Mouse (Mus musculus) macrophage (primary cell): ENCODE results near the gene Cfap99. TPM values are rescaled to one million over a fixed set of nuclear protein-coding genes. Genes with fewer than 3 reads are reported as not detected.

Experiments used
- H3K27ac ChIP-seq: fragments of 350-480 bp; formaldehyde crosslinking; 2 replicates; pipeline ENCODE4 v1.9.0; 2021
- H3K36me3 ChIP-seq: fragments of 350-480 bp; formaldehyde crosslinking; 2 replicates; pipeline ENCODE4 v1.9.0; 2021; ENCODE audit errors: inconsistent target
- H3K4me3 ChIP-seq: fragments of 350-480 bp; formaldehyde crosslinking; 2 replicates; pipeline ENCODE4 v1.9.0; 2021; ENCODE audit errors: inconsistent target
- H3K79me2 ChIP-seq: fragments of 350-480 bp; formaldehyde crosslinking; 2 replicates; pipeline ENCODE4 v1.9.0; 2021; ENCODE audit errors: inconsistent target
- WGBS: methylation state at CpG from one replicate; pipeline ENCODE4 v1.1.7; 2026; ENCODE audit warnings: inconsistent platforms; ENCODE audit not compliant: missing documents; 5-methylcytosine and 5-hydroxymethylcytosine counted together
- polyA plus RNA-seq: library from polyadenylated mRNA; stranded (reverse); fragments of 250-400 nt; gene quantifications from 3 replicates; pipeline ENCODE4 v1.2.4, GENCODE M21; 2018; ENCODE audit warnings: inconsistent platforms

Gene Cfap99
- polyA plus RNA-seq, 1 experiment from 2014 or later: not detected

DNA sequence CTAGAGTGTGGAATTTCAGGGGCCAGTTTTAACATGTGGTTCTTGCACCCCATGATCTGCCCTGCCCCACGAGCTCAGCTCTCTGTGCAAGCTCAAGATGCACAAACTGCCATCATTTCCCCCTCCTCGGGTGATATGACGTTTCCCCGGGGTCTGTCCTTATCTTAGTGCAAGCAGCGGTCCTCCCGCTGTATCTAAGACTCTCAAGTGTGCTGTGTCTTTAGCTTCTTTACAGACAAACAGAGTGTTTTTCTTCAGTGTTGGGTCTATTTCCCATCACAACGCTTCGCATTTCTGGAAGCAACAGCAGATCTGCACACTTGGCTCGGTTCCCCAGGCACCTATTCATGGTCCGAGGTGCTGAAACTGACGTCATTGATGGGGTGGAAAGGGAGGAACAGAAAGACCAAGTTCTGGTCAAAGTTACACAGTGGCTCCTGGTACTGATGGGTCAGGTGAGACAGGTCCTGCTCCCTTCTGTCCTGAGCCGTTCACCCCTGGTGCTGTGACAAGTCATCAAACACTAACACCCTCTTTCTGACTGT lies 18.4 kb upstream of the Cfap99 start:
- Histone ChIP-seq H3K4me3 (no peak overlapping the region), H3K27ac (no peak overlapping the region), H3K79me2 (no peaks in the 10 kb centered on the region), H3K36me3 (no peaks in the 10 kb centered on the region)
- WGBS: 75% methylated on average over 12 of the region's 12 CpGs

- Histone ChIP-seq H3K27ac (no peak overlapping the region), H3K4me3 (no peak overlapping the region), H3K79me2 (no peaks in the 10 kb centered on the region), H3K36me3 (no peaks in the 10 kb centered on the region)
- 46% methylated on average over 4 of the region's 4 CpGs for WGBS
Measured at GRCm38 (mm10) chr5:34271743-34272142, 16.7 kb upstream of the Cfap99 start.

DNA sequence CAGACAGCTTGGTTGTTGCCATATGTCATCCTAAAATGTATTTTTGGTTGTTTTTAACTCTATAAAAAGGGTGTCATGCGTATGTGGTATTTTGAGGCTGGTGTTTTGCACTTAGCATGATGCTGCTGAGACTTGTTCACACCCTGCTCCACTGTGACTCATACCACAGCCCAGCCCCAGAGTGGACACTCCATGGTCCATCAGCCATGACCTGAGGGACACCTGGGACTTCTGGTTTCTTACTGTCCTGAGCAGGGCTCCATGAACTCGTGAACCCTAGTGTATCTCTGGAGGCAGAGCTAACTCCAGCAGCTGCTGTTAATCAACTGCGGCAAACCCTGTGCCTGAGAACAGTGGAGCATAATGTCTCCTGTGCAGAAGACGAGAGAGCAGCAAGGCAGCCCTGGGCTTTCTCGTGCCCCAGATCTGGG lies 15.1 kb upstream of the Cfap99 start:
- no peaks in the 10 kb centered on the region for H3K79me2 ChIP-seq
- no peak overlapping the region for H3K4me3 ChIP-seq
- H3K36me3 ChIP-seq: no peaks in the 10 kb centered on the region
- no peak overlapping the region for H3K27ac ChIP-seq
- WGBS: 94% methylated on average over 5 of the region's 5 CpGs

GRCm38 (mm10) chr5:34274268-34274667 lies 14.1 kb upstream of the Cfap99 start:
- WGBS: 96% methylated on average over 3 of the region's 3 CpGs
- Histone ChIP-seq H3K27ac (no peak overlapping the region), H3K36me3 (no peaks in the 10 kb centered on the region), H3K79me2 (no peaks in the 10 kb centered on the region), H3K4me3 (no peak overlapping the region)

DNA sequence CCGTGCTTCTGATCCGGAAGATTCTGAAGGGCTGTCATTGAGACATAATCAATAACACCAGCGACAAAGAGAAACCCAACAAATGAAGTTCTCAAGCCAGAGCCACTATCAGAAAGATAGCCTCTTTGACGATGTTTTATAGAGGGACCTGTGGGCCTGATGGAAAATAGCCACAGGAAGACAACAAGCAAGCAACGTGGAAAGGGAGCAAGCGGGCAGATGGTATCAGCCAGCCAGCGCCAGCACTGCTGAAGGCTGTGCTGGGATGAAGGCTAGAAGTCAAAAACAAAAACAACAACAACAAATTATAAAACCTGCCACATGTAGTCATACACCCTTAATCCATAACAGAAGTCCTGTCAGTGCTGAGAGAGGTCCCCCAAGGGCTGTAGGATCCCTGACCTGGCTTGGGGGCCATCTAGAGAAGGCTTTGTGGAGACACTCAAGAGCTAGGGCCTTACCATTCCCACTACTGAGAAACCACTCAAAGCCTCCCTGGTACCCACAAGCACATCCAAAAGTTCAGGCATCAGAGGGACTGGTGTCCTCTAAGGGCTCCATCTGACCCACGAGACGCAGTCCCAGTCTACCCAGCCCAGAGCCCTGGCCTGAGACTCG lies 13.6 kb upstream of the Cfap99 start:
- WGBS: 94% methylated on average over 10 of the region's 10 CpGs

DNA sequence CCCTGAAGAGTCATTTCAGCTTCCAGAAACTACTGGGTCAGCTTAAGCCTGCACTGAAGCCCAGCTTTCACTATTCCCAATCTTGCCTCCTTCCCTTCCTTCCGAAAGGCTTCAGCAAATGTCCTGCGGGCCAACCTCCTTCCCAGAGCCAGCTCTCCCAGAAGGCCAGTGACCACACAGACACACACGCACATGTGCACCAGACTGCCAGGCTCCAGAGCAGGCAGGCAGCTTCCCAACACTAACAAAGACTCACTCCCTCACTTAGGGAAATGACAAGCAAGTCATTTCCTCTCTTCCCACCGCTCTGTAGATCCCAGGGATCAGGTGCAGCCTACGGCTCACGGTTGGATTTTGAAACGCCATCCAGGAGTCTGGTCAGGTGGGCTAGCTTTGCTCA lies 12.2 kb upstream of the Cfap99 start:
- 89% methylated on average over 7 of the region's 7 CpGs for WGBS
- Histone ChIP-seq H3K4me3 (no peak overlapping the region), H3K27ac (no peak overlapping the region), H3K79me2 (no peaks in the 10 kb centered on the region), H3K36me3 (no peaks in the 10 kb centered on the region)

More for the DNA sequence above, 13.6 kb upstream of the Cfap99 start:
- Histone ChIP-seq H3K27ac (no peak overlapping the region), H3K79me2 (no peaks in the 10 kb centered on the region), H3K36me3 (no peaks in the 10 kb centered on the region), H3K4me3 (no peak overlapping the region)

DNA sequence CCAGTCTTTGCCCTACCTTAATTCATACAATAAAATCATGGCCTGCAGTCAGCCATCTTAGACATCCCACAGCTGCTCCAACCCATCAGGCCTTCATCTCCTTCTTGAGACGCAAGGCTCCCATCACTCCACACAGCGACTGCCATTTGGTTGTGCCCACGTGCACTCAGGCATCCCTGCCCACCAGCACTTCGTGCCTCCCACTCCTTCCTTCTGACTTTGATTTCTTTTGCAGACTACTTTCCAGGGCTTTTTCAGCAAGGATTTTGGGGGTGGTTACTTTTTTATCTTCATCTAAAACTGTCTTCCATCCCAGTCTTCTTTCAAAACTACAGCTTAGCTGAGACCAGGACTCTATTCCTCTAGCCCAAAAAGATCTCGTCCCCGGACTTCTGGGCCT lies 11.7 kb upstream of the Cfap99 start:
- no peaks in the 10 kb centered on the region for H3K79me2 ChIP-seq
- no peak overlapping the region for H3K4me3 ChIP-seq
- no peaks in the 10 kb centered on the region for H3K36me3 ChIP-seq
- no peak overlapping the region for H3K27ac ChIP-seq
- WGBS: 92% methylated on average over 6 of the region's 6 CpGs

DNA sequence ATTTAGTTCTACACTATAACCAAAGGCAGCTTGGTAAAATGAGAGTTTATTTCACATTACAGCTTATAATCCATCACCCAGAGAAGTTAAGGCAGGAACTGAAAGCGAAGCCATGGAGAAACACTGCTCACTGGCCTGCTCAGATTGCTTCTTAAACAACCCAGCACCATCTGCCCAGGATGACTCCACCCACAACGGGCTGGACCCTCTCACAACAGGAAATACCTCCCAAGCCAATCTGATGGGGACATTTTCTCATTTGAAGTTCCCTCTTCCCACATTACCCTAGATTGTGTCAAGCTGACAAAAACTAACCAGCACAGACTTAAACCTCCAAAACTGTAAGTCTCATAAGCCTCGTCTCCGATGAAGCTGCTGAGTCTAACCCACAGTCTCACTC lies 10.3 kb upstream of the Cfap99 start:
- Histone ChIP-seq H3K4me3 (no peak overlapping the region), H3K27ac (no peak overlapping the region), H3K36me3 (no peaks in the 10 kb centered on the region), H3K79me2 (no peaks in the 10 kb centered on the region)
- WGBS: 17% methylated on average over 4 of the region's 4 CpGs

DNA sequence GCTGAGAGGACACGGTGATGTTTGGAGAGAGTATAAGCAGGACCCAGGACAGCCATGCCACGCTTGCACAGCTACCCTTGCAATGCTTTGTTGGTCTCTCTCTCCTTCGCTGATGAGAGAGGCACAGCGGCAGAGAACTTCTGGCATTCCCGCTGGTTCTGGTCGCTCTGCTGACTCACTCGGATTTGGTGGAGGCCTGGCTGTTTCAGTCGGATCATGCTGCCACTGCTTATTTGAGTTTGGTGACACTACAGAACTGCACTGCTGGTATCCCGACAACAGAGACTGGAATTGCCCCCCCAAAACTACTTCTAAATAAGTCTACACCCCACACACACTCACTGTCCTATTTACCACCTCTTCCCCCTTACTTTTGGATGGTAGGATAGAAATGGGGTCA lies 9.2 kb upstream of the Cfap99 start:
- H3K79me2 ChIP-seq: no peaks in the 10 kb centered on the region
- H3K4me3 ChIP-seq: no peak overlapping the region
- 95% methylated on average over 9 of the region's 9 CpGs for WGBS
- no peak overlapping the region for H3K27ac ChIP-seq
- H3K36me3 ChIP-seq: no peaks in the 10 kb centered on the region

GRCm38 (mm10) chr5:34280976-34281375 lies 7.4 kb upstream of the Cfap99 start:
- H3K36me3 ChIP-seq: no peaks in the 10 kb centered on the region
- H3K27ac ChIP-seq: no peak overlapping the region
- H3K4me3 ChIP-seq: no peak overlapping the region
- WGBS: 44% methylated on average over 7 of the region's 7 CpGs
- no peaks in the 10 kb centered on the region for H3K79me2 ChIP-seq

- Histone ChIP-seq H3K79me2 (no peaks in the 10 kb centered on the region), H3K27ac (no peak overlapping the region), H3K4me3 (no peak overlapping the region), H3K36me3 (no peaks in the 10 kb centered on the region)
- 77% methylated on average over 5 of the region's 5 CpGs for WGBS
Measured at GRCm38 (mm10) chr5:34283355-34283754, 5.0 kb upstream of the Cfap99 start.

DNA sequence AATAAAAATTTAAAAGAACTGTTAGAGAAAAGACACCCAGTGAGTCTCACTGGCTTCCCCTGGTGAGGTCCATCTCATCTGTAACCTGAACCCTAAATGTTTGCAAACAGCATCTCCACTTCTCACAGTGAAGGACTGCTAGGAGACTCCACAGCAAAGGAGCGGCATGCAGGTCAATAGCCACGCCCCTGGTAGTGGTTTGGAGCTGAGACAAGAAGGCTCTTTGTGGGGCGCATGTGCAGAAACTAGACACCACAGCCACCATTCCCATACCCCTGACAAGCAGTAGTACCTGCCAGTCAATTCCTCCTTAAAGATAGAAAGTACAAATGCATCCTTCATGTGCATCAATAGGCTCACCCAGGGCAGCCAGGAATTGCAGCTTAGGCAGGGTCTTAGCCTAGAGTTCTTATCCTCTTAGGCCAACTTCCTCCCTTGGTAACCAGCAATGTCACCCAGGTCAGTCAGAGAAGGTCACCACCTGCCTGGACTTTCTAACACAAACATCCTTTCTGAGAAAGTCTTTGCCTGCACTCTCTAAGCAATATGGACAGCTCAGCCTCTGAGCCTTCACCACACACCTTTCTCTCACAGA lies 4.1 kb upstream of the Cfap99 start:
- Histone ChIP-seq H3K27ac (no peak overlapping the region), H3K4me3 (no peak overlapping the region), H3K79me2 (no peaks in the 10 kb centered on the region), H3K36me3 (no peaks in the 10 kb centered on the region)
- WGBS: 50% methylated on average over 3 of the region's 3 CpGs

DNA sequence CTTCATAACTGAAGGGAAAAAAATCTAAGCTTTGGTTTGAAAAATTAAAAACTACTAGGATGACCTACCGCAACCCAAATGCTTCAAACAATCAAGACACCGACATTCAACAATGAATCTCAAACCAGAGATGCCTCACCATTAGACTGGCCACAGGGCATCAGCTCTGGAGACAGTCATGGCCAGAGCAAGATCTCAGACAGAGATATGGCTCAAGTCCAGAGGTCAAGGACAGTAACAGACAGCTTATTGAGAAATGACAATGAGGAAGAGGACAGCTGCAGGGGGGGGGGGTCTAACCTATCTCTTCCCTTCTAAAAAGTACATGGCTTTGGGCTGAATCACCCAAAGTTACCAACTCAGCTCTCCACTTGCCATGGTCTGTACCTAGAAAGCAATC lies 3.1 kb upstream of the Cfap99 start:
- WGBS: 77% methylated on average over 2 of the region's 2 CpGs
- H3K79me2 ChIP-seq: no peaks in the 10 kb centered on the region

GRCm38 (mm10) chr5:34286516-34286915 lies 1.9 kb upstream of the Cfap99 start:
- no peak overlapping the region for H3K4me3 ChIP-seq
- 13% methylated on average over 9 of the region's 11 CpGs for WGBS
- H3K36me3 ChIP-seq: no peaks in the 10 kb centered on the region
- H3K79me2 ChIP-seq: no peaks in the 10 kb centered on the region
- H3K27ac ChIP-seq: no peak overlapping the region

More for the DNA sequence above, 3.1 kb upstream of the Cfap99 start:
- Histone ChIP-seq H3K4me3 (no peak overlapping the region), H3K27ac (no peak overlapping the region), H3K36me3 (no peaks in the 10 kb centered on the region)

DNA sequence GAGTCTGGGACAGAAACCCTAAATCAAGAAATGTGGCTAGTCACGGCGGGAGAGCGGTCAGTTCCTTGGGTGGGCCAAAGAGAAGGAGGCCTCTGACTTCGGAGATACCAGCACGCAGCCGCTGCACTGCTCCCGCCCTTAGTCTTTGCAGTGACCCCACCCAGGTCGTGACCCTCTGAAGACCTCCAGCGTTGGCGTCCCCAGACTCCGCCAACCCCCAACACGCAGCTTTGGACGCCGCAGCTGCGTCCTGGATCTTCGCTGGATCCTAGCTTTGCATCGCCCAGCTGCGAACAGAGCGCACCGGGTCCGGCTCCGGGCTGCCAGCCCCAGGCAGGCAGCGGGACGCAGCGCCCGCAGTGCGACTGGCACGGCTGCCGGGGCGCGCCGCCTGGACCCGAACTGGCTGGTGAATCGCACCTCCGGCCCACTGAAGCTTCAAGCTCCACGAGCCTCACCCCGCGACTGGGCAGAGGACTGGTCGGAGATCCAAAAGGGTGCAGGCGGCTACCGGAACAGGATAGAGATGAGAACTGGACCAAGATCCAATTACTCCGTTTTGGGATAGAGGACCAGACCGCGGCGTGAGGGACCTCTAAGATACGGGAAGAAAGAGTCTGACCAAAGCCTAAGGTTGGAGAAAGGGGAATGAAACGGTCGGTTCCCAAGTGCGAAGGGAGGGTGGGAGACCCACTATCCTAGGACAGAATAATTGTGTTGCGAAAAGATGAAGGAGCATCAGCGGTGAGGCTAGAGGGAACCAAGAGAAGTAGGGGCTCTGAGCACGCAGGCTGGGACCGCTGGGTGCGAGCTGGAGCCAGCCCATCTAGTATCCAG lies 1.2 kb upstream of the Cfap99 start:
- H3K4me3 ChIP-seq: no peak overlapping the region
- no peaks in the 10 kb centered on the region for H3K79me2 ChIP-seq
- H3K27ac ChIP-seq: no peak overlapping the region
- H3K36me3 ChIP-seq: no peaks in the 10 kb centered on the region
- WGBS: 2% methylated on average over 54 of the region's 54 CpGs
